9 mouse cellular contexts compared by ENCODE assay signal in the genomic region with DNA sequence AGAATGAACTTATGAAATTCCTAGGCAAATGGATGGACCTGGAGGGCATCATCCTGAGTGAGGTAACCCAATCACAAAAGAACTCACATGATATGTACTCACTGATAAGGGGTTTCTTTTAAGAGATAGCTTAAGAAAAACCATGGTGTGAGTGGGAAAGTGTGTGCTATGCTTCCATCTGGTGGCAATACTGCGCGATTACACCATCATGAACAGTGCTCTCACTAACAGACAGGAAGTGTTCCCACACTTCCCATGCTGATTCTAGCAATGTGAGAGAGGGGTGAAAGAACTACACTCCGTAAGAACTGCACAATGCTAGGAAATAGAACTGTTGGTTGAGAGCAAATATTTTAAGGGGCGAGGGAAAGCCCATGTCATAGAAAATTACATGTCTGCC. TPM values are rescaled to one million over a fixed set of nuclear protein-coding genes. Genes with fewer than 3 reads are reported as not detected.
A peak's percentile ranks its signal among the peaks of the same experiment; 100 is the strongest.
DNase-seq lines count a peak whose midpoint lies in the region; ATAC-seq and TF ChIP-seq lines count a peak whose summit lies in the region.
"Had no signal": no experiment of that assay in that cellular context is flagged by ENCODE, and none has a peak within 500 bp of the region (broad histone marks: within the 10 kb centered on the region; RNA-seq: fewer than 3 reads in every experiment).

No protein-coding gene starts in this region.

- 7% methylated on average over 4 of the region's 4 CpGs for WGBS in hindbrain, postnatal 0 days

- no peak overlapping the region for H3K27ac ChIP-seq in layer of hippocampus, adult 2 months
- H3K27ac ChIP-seq in CH12.LX (ENCODE audit: insufficient read depth, low read depth) = no peak overlapping the region
- no peak overlapping the region for H3K27ac ChIP-seq in hindbrain, postnatal 0 days
- H3K27ac ChIP-seq: limb, embryonic 15.5 days had no signal

- intact Hi-C loops in gastrocnemius, postnatal 36 days (cut with DNase I) = no loop called here

- no peak for TF ChIP-seq POLR2A in CH12.LX (IDR thresholded peaks at IDR 0.05; ENCODE audit: low read depth, low read length)

- in situ Hi-C loops in CH12.LX (cut with MboI; ENCODE audit: low pct_ligation_motif_present, low pct_unique_long_range_greater_than_20kb, low sequenced_read_pairs) = loop anchor here (10.0 to 25.0 kb wide), 2 partner anchors 741 to 949 kb away; a partner anchor contains a TSS

- H3K27me3 ChIP-seq in CH12.LX (replicated peaks) = no peaks in the 10 kb centered on the region
- H3K27me3 ChIP-seq in hindbrain, postnatal 0 days (ENCODE audit: insufficient read depth, low read length) = no peaks in the 10 kb centered on the region
- H3K27me3 ChIP-seq: limb, embryonic 15.5 days had no signal

- peak; percentile 87 for ATAC-seq in hindbrain, postnatal 0 days
- peak; percentile 97 for ATAC-seq in megakaryocyte progenitor cell, adult 5-6 weeks (replicated peaks; ENCODE audit: poor library complexity)

- peak; percentile 85 for TF ChIP-seq RAD21 in CH12.LX (IDR thresholded peaks at IDR 0.05; ENCODE audit: low read depth, low read length)

- H3K79me2 ChIP-seq in CH12.LX (replicated peaks; ENCODE audit: control insufficient read depth, extremely low read depth, insufficient read depth, poor library complexity, severe bottlenecking) = no peaks in the 10 kb centered on the region

- H3K36me3 ChIP-seq in CH12.LX (replicated peaks in 1 of 2; ENCODE audit: control insufficient read depth in 1 of 2, insufficient read depth in 1 of 2, low read length in 1 of 2) = no peaks in the 10 kb centered on the region
- no peaks in the 10 kb centered on the region for H3K36me3 ChIP-seq in hindbrain, postnatal 0 days (ENCODE audit: insufficient read depth, low read length)
- H3K36me3 ChIP-seq: limb, embryonic 15.5 days had no signal

- TF ChIP-seq CTCF in layer of hippocampus, adult 2 months (conservative IDR thresholded peaks at IDR 0.05) = peak; percentile 81
- peak; percentile 74 to 80 for TF ChIP-seq CTCF in CH12.LX (conservative IDR thresholded peaks at IDR 0.05 in 1 of 2, IDR thresholded peaks at IDR 0.05 in 1 of 2; ENCODE audit: low read depth in 2 of 2, low read length in 2 of 2)
- TF ChIP-seq CTCF in hindbrain, postnatal 0 days (IDR thresholded peaks at IDR 0.05; ENCODE audit: low read depth) = peak; percentile 85

- no peaks in the 10 kb centered on the region for H3K9me3 ChIP-seq in CH12.LX (replicated peaks; ENCODE audit: low read length)
- H3K9me3 ChIP-seq in hindbrain, postnatal 0 days (ENCODE audit: low read length) = no peaks in the 10 kb centered on the region
- H3K9me3 ChIP-seq: limb, embryonic 15.5 days had no signal

- peak; percentile 27 to 33 for DNase-seq in layer of hippocampus, adult 2 months (ENCODE audit: low spot score in 2 of 2)
- DNase-seq in layer of hippocampus, adult 8-10 months (ENCODE audit: low spot score in 2 of 2) = no peak
- peak; percentile 65 for DNase-seq in CH12.LX (ENCODE audit: extremely low read depth)
- DNase-seq in c-Kit-positive CD71-negative TER-119-negative erythroid progenitor cells, embryonic 14.5 days (ENCODE audit: low read depth) = peak; percentile 5
- DNase-seq in hindbrain, postnatal 0 days (ENCODE audit: low spot score) = peak; percentile 79
- no peak for DNase-seq in gastrocnemius, postnatal 36 days
- DNase-seq in cerebellum, adult 11 months = no peak

- dilution Hi-C loops in CH12.LX (cut with MboI; ENCODE audit: extremely low pct_ligation_motif_present, extremely low pct_unique_long_range_greater_than_20kb, low sequenced_read_pairs) = no loop called here

- peaks cover 0 to 4% of the 10 kb centered on the region in 2 experiments; a peak in 2 of 4 replicates for H3K4me1 ChIP-seq in CH12.LX (ENCODE audit: control insufficient read depth in 1 of 2, insufficient read depth in 2 of 2)
- no peaks in the 10 kb centered on the region for H3K4me1 ChIP-seq in hindbrain, postnatal 0 days (ENCODE audit: insufficient read depth, low read length)
- H3K4me1 ChIP-seq: limb, embryonic 15.5 days had no signal

- H3K4me3 ChIP-seq in layer of hippocampus, adult 2 months = no peak overlapping the region
- no peak overlapping the region for H3K4me3 ChIP-seq in CH12.LX (replicated peaks in 1 of 3; ENCODE audit: low read depth in 2 of 3, low read length in 2 of 3, poor library complexity in 1 of 3)
- H3K4me3 ChIP-seq in hindbrain, postnatal 0 days (ENCODE audit: low read length) = no peak overlapping the region
- H3K4me3 ChIP-seq: limb, embryonic 15.5 days had no signal

- TF ChIP-seq EP300 in CH12.LX (IDR thresholded peaks at IDR 0.05; ENCODE audit: low read length) = no peak

- H3K4me2 ChIP-seq in CH12.LX (ENCODE audit: insufficient read depth, low read depth, poor library complexity, severe bottlenecking) = peak overlapping the region; percentile 55; the same call in 1 of the 2 replicates
- H3K4me2 ChIP-seq in hindbrain, postnatal 0 days (ENCODE audit: low read depth, low read length) = no peak overlapping the region
- H3K4me2 ChIP-seq: limb, embryonic 15.5 days had no signal

- H3K9ac ChIP-seq in CH12.LX (ENCODE audit: insufficient read depth, low read depth) = no peak overlapping the region
- H3K9ac ChIP-seq in hindbrain, postnatal 0 days (replicated peaks; ENCODE audit: low read length) = no peak overlapping the region
- H3K9ac ChIP-seq: limb, embryonic 15.5 days had no signal

TF ChIP-seq in CH12.LX, 34 proteins besides CTCF, POLR2A, EP300 and RAD21:
- no peak for TF ChIP-seq JUN (IDR thresholded peaks at IDR 0.05; ENCODE audit: insufficient read depth, low read depth, low read length)
- TF ChIP-seq CHD2 (IDR thresholded peaks at IDR 0.05; ENCODE audit: low read length) = no peak
- peak; percentile 56; the same call in 1 of the 2 replicates for TF ChIP-seq ELF1 (IDR thresholded peaks at IDR 0.05; ENCODE audit: low read depth, low read length)
- TF ChIP-seq USF1 (IDR thresholded peaks at IDR 0.05; ENCODE audit: low read depth, low read length) = no peak
- TF ChIP-seq BHLHE40 (IDR thresholded peaks at IDR 0.05; ENCODE audit: low read depth, low read length) = no peak
- TF ChIP-seq SMC3 (IDR thresholded peaks at IDR 0.05; ENCODE audit: low read depth, low read length) = peak; percentile 72
- TF ChIP-seq ZC3H11A (IDR thresholded peaks at IDR 0.05; ENCODE audit: low read depth, low read length) = peak; percentile 1; the same call in 1 of the 2 replicates
- TF ChIP-seq CHD1 (IDR thresholded peaks at IDR 0.05; ENCODE audit: low read depth, low read length) = no peak
- TF ChIP-seq SIN3A (IDR thresholded peaks at IDR 0.05; ENCODE audit: low read length) = no peak
- no peak for TF ChIP-seq NRF1 (IDR thresholded peaks at IDR 0.05; ENCODE audit: low read depth, low read length)
- no peak for TF ChIP-seq ZMIZ1 (IDR thresholded peaks at IDR 0.05; ENCODE audit: low read depth, low read length)
- no peak for TF ChIP-seq MXI1 (IDR thresholded peaks at IDR 0.05; ENCODE audit: low read depth, low read length)
- no peak for TF ChIP-seq MAX (IDR thresholded peaks at IDR 0.05; ENCODE audit: low read length)
- TF ChIP-seq MEF2A (IDR thresholded peaks at IDR 0.05; ENCODE audit: borderline replicate concordance, low read depth, low read length) = no peak
- no peak for TF ChIP-seq UBTF (IDR thresholded peaks at IDR 0.05; ENCODE audit: low read depth, low read length)

RNA-seq across cellular contexts. Expression of a gene that starts 3.4 kb away (rescaled TPM):
- not detected for total RNA-seq in layer of hippocampus, adult 2 months (2021)
- under 1 TPM; 0.14 to 0.21 (median 0.17) TPM for total RNA-seq in layer of hippocampus, adult 8-10 months (2022)
- not detected in 2 replicates for total RNA-seq in CH12.LX (2012; rRNA removed)
- not detected in 2 replicates for total RNA-seq in CH12.LX (2014; rRNA removed)
- polyA plus RNA-seq in CH12.LX (2012; ENCODE audit: insufficient read length, low read depth) = not detected in 2 replicates
- total RNA-seq in hindbrain, postnatal 0 days (2014; rRNA removed) = not detected in 2 replicates
- polyA plus RNA-seq in hindbrain, postnatal 0 days (2015; fragmentation: Nextera tagmentation; extraction: Ambion mirVana) = 0.03 TPM in 1 of 2 replicates, not detected in the other
- total RNA-seq in megakaryocyte progenitor cell, adult 5-6 weeks (2015) = not detected in 2 replicates
- not detected in 2 replicates for total RNA-seq in megakaryocyte progenitor cell, adult 5-6 weeks (2017)
- total RNA-seq in gastrocnemius, postnatal 36 days (2021) = not detected
- polyA plus RNA-seq: limb, embryonic 15.5 days had no signal

RNA-seq across cellular contexts. Expression of a gene that starts 39.9 kb away (rescaled TPM):
- total RNA-seq in layer of hippocampus, adult 2 months (2021) = not detected
- total RNA-seq in layer of hippocampus, adult 8-10 months (2022) = not detected
- total RNA-seq in CH12.LX (2012; rRNA removed) (not detected in 2 replicates), CH12.LX (2014; rRNA removed) (not detected in 2 replicates)
- not detected in 2 replicates for polyA plus RNA-seq in CH12.LX (2012; ENCODE audit: insufficient read length, low read depth)
- total RNA-seq in hindbrain, postnatal 0 days (2014; rRNA removed) = not detected in 2 replicates
- polyA plus RNA-seq in hindbrain, postnatal 0 days (2015; fragmentation: Nextera tagmentation; extraction: Ambion mirVana) = not detected in 2 replicates
- not detected in 2 replicates for total RNA-seq in megakaryocyte progenitor cell, adult 5-6 weeks (2015)
- total RNA-seq in megakaryocyte progenitor cell, adult 5-6 weeks (2017) = not detected in 2 replicates
- total RNA-seq in gastrocnemius, postnatal 36 days (2021) = not detected
- polyA plus RNA-seq: limb, embryonic 15.5 days had no signal

RNA-seq across cellular contexts. Expression of a gene that starts 54.6 kb away (rescaled TPM):
- not detected for total RNA-seq in layer of hippocampus, adult 2 months (2021)
- not detected for total RNA-seq in layer of hippocampus, adult 8-10 months (2022)
- total RNA-seq in CH12.LX (2012; rRNA removed) = not detected in 2 replicates
- total RNA-seq in CH12.LX (2014; rRNA removed) = not detected in 2 replicates
- not detected in 2 replicates for polyA plus RNA-seq in CH12.LX (2012; ENCODE audit: insufficient read length, low read depth)
- total RNA-seq in hindbrain, postnatal 0 days (2014; rRNA removed) = not detected in 2 replicates
- not detected in 2 replicates for polyA plus RNA-seq in hindbrain, postnatal 0 days (2015; fragmentation: Nextera tagmentation; extraction: Ambion mirVana)
- not detected in 2 replicates for total RNA-seq in megakaryocyte progenitor cell, adult 5-6 weeks (2015)
- total RNA-seq in megakaryocyte progenitor cell, adult 5-6 weeks (2017) = not detected in 2 replicates
- not detected for total RNA-seq in gastrocnemius, postnatal 36 days (2021)
- polyA plus RNA-seq: limb, embryonic 15.5 days had no signal

Comparison
In these comparisons a context has a peak if more than half of its experiments do, and no peak if none do; other contexts are left out.
1. DNase-seq: peak in layer of hippocampus, adult 2 months (2 of 2), CH12.LX (single experiment), c-Kit-positive CD71-negative TER-119-negative erythroid progenitor cells, embryonic 14.5 days (single experiment) and hindbrain, postnatal 0 days (single experiment); none in layer of hippocampus, adult 8-10 months (0 of 2), gastrocnemius, postnatal 36 days (0 of 2) and cerebellum, adult 11 months (single experiment).
2. Peak in every context shown above with its lines, with median percentiles within 50 percentile points of each other: CTCF ChIP-seq.